Mouse (Mus musculus): ENCODE results near the gene Shld1.

Shld1 gene

DNA sequence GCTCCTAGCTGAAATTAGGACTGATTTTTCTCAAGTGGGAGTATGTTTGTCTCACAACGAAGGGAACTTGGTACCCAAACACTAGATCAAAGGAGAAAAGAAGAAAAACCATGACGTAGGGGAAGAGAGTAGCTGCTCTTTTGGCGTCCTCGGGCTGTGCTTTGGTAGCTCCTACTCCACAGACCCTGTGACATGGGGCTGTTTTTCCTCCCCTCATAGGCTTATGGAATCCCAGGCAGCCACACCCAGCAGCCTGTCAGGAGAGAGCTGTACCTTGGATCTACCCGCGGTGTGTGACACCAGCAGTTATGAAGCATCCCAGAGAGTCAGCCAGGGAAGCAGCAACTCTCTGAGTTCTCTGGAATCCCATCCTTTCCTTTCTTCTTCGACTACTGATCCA lies 5.0 kb downstream of the Shld1 start:
- DNase-seq (ENCODE audit: low spot score in 2 of 2) = no peak

DNA sequence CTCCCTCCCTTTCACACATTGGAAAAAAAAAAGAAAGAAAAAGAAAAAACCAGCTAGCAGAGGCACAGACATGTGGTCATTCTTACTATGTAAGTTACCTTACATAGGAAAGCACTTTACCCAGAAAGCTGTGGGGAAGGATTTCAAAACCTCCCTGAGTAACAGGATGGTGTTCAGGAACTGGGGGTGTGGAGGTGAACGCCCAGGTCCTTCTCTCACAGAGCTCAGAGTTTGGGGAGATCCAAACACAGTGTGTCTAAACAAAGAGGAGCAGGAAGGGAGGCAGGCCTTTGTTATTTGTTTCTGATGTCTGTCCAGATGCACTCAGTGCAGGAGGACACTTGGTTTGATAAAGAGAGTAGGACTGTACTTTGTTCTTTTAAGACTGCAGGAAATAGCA lies 5.6 kb downstream of the Shld1 start:
- no peak for DNase-seq (ENCODE audit: low spot score in 2 of 2)

DNA sequence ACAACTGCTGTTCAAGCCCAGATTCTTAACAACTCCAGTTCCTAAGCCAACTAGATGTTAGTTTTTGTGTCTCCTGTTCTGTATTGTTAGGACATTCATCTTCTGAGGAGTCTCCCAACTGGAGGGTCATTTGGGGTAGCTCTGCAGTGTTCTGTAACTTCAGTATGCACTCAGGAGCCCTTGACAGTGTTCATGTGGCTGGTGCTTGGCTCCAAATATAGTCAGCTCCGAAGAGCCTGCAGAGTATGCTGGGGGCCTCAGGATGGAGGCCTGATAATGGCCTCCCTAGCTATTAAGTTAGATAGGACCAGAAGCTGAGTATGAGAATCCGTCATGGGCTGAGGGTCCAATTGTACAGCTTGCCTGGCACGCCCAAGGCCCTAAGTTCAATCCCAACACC lies 7.2 kb downstream of the Shld1 start:
- no peak for DNase-seq (ENCODE audit: low spot score in 2 of 2)

DNA sequence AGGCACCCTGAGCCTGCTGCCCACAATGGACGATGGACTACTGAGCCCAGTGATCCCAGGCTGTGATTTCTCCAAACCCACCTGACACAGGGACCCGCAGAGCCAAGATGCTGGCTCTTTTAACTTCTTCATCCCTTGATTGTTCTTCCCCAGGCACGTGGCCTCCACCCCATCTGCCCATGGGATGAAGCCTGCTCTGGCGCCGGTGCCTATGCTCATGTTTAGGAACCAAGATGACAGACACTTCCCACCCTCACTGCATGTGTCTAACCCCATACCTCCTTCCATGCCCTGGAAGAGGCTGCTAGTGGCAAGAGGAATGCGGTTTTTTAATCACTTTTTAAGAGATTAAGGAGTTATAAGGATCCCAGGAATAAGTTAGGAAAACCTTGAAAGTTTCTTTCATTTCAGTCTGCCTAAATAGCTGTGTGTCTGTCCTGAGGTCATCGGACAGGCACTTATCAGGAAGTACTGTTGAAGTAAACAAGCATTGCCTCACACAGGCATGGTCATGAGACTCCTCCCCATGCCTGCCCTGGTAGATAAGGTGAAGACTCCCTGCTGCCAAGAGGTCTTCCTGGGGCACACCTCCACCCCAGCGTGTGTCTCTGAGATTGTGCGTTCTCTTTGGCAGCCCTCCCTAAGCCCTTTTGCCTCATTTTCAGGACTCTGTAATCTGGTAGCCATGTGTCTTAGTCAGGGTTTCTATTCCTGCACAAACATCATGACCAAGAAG lies 8.8 kb downstream of the Shld1 start:
- DNase-seq (ENCODE audit: low spot score in 2 of 2) = no peak

DNA sequence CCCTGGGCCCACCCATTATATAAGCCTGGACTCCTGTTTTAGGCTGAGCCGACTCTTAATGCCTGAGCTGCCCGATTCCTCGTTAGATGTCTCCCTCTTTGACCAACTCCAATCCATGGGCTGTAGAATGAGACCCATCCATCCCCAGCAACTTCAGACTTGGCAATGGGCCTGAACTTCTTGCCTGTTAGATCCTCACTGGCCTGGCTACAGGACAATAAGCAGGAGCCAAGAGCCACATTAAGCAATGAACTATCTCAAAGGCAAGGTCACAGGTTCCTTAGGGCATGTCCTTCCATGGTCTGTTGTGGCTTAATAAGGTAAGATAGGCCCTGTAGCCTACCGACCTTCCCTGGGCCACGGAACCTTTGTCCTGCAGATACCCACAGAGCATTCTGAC lies 9.8 kb downstream of the Shld1 start:
- no peak for DNase-seq (ENCODE audit: low spot score in 2 of 2)

DNA sequence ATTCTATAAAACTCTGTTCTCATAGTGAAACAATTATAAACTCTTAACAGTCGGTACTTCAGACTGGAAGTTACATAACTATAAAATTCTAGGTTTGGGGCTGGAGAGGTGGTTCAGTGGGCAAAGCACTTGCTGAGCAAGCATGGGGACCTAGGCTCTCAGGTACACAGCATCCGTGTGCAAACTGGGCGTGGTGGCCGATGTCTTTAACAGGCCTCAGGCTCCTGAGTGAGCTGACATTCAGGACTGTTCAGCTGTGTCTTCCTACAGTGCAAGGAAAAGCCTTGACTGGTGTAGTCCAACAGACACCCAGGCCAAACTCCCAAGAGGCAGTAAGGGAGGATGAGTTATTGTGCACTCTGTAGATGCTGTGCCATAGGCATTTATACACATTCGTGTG lies 10.5 kb downstream of the Shld1 start:
- no peak for DNase-seq (ENCODE audit: low spot score in 2 of 2)

DNA sequence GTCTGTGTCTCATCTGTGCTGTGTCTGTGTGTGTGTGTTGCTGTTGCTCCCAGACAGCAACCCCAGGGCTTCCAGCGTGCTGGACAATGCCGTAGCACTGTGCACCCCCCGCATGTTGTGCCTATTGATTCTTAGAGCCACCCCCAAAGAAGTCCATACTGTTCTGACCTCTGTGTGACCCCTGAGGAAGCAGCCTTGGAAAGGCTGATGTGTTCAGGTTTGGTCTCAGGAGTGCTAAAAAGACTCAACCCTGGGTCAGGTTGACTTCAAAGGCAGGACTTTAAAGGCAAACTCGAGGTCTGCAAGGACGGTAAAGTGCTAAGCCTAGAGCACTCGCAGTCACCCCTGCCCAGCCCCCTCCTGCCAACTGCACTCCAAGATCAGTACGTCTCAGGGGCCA lies 11.0 kb downstream of the Shld1 start:
- no peak for DNase-seq (ENCODE audit: low spot score in 2 of 2)

DNA sequence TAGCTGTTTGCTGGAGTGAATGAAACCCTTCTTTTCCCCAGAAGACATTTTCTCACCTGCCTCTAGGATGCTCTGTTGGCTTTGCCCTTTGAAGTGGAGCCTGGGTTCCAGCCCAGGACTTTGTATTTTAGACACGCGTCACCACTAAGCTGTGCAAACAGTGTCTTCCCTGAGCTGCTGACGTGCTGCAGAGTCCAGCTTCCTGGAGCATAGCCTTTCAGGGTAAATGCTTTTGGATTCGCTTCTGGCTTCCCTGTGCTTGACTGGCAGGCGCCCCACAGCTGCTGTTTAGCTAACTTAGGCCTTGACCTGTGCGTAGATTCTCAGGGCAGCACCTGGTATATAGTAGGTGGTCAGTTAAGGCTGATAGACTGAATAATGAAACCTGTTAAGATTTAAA lies 11.7 kb downstream of the Shld1 start:
- no peak for DNase-seq (ENCODE audit: low spot score in 2 of 2)

DNA sequence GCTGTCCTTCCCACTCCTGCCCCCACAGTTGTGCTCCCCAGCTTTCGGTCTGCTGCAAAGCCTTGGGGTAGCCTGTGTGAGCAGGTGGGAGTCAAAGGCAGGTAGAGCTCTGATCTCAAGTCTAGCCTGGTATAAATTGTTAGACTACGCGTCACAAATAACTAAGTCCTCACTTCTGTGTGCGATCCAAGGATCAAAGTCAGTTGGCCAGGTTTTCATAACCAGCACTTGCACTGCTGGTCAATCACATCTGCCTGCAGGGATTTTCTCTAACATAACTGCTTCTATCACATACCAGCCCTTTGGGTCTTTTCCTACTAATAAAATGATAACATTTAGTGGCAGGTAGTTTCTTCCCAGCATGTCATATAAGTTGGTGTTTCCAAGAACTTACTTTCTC lies 14.2 kb downstream of the Shld1 start:
- no peak for DNase-seq (ENCODE audit: low spot score in 2 of 2)

DNA sequence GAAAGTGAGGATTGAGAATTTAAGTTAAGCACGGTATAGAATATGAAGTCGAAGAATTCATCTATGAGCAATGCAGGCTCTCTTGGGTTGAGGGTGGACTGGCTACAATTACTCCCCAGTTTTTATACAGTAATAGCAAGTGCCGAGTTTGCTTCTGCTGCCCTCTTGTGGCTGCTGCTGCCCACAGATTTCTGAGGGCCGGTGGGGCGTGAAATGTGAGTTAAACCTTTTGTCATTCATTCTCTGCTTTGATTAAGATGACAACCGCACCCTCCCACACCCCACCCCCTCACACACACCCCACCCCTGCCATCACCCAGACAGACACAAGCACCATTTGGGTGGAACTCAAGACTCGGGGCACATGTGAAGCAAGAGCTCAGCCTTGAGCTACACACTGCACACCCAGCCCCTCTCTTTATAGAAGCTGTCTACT lies 14.7 kb downstream of the Shld1 start:
- peak; percentile 47 to 70 for DNase-seq (ENCODE audit: low spot score in 2 of 2)

DNA sequence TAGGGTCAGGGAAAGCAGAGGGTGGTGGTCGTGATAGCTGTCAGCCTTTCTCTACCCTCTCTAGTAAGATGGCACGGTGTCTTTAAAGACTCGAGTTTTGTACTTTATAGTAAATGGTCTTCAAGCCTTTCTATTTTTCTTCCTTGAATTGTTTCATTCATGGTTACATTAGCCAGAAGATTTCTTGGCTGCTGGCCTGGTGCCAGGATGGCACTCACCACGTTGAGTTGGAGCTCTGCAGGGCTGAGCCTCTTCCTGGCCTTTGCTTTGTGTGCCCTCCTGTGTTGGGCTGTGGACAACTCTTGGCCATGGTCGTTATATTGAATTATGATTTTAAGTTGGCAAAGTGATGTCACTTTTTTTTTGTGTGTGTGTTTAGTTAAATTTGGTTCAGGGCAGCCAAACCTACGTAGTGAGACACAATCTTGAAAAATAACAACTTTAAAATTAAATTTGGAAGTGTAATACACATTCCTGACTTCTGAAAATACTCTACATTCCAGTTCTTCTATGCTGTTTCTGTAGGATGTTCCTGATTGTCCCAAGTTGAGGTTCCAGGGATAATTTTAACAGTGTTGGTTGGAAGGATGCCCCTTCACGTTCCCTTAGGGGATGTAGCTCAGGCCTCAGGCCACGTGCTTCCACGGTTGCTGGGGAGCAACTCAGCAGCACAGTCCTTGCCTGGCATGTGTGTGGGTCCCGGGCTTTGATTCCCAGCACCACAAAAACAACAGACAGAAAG lies 18.7 kb downstream of the Shld1 start:
- no peak for DNase-seq (ENCODE audit: low spot score in 2 of 2)

DNA sequence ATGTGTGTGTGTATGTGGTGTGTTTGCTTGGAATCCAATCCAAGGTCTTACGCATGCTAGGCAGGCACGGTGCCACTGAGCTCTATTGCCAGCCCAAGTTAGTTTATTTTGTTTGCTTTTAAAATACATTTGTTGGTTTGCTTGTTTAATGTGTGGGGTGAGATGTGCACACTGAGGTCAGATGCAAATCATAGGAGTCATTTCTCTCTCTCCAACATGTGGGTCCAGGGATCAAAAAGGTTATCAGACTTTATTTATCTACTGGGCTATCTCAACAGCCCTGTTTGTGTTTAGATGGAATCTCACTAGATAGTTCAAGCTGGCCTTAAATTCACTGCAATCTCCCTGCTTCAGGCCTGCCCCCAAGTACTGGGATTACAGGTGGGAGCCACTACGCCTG lies 19.6 kb downstream of the Shld1 start:
- DNase-seq (ENCODE audit: low spot score in 2 of 2) = no peak

DNA sequence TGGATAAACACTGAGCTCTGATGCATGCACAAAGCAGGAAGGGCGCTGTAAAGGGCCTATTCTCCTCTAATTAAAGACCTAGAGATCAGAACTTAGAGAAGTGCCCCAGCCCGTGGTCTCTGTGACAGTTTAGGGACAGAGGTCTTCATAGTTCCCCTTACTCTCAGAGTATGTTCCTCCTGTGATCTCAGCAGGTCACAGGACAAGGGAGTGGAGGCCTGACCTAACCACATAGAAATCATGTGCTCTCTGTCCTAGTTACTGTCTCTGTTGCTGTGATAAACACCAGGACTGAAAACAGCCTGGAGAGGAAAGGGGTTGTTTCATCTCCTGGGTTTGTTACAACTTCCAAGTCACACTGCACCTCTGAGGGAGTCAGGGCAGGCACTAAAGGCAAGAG lies 23.8 kb downstream of the Shld1 start:
- DNase-seq (ENCODE audit: low spot score in 2 of 2) = no peak

DNA sequence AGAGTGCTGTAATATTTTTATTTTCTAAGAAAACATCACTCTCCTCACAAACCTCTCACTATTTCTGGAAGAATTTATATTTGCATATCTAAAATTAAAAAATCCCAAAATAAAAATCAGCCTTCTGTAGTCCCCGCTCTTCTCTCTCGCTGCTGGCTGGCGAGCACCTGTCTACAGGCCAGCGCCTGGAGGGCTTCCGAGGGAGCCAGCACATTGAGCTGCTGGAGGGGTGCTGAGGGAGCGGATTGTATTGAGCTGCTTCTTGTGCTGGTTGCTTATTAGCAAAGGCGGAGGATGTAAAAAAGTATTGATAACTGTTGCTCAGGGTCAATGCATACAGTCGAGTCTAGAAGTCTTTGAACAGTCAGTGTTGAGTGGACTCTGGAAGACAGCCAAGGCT lies 25.3 kb downstream of the Shld1 start:
- DNase-seq (ENCODE audit: low spot score in 2 of 2) = no peak

DNA sequence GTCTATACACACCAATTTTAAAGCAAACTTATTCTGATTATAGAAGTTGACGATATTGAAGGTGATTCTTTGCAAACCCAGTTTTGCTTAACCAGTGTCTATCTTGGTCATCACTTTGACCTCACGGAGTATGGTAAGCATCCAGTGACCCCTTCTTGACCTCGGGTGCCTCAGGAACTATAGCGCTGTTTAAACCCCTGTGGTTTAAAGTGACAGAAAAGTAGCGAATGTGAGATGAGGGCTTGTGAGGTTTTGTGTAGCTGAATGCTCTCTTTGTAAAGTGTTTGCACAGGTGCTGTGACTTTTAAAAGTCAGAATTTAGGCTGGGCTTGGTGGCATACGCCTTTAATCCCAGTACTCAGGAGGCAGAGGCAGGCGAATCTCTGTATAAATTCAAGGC lies 27.8 kb downstream of the Shld1 start:
- no peak for DNase-seq (ENCODE audit: low spot score in 2 of 2)

DNA sequence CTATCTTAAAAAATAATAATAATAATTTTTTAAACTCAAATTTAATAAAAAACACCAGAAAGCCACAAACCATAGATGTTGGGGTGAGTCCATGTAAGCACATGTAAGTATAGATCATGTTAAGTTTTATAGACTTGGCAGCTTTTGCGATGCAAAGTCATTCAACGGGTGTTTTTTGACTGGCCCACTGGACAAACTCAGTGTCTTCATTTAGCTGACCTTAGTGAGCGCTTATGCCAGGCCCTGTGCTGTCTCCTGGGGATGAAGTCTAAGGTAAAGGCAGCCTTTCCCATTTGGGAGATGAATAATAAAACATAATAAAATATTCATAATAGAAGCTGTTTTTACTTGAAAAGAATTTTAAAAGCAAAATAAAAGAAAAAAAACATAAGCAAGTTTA lies 28.2 kb downstream of the Shld1 start:
- no peak for DNase-seq (ENCODE audit: low spot score in 2 of 2)

DNA sequence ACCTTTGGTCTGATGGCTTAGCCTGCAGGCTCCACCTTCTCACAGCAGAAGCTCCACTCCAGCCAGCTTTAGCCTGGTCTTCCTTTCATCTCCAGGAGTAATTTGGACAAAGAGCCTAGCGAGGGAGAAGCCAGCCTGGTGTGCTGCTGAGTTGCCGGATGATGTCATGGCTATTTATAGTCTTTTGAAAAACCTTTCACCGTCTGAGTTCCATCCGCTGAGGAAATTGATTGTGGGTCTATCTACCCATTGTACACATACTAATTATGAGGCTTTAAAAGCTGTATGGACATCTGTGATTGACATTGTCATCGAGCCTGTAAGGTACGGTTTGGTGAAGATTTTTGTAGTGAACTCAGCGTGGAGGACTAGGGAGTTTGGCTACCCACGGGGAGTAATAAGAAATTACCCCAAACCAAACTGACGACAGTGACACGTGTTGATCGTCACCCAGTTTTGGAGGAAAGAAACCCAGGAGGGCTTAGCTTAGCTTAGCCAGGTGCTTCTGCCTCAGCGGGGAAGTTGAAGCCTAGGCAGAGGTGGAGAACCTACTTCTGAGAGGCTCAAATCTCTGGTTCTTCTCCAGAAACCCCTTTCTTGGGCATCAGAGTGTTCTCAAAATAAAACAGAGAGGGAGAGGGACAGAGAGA lies 28.8 kb downstream of the Shld1 start:
- DNase-seq (ENCODE audit: low spot score in 2 of 2) = no peak

DNA sequence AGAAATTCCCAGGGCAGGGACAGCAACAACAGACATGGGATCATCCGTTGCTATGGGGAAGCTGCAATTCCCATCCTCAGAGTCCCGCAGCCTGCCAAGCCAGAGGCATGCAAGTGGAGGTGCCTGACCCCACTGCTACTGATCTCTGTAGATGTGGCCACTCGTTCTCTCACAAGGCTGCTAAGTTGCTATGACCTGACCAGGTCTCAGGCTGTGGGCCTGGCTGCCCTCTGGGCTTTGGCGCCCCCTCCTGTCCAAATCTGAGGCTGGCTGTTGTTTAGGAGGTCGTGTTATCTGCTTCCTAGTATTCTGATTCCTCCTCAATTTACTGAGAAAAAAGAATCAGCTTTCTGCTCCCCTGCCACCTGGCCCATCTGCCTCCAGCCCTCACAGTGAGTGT lies 29.4 kb downstream of the Shld1 start:
- peak; percentile 43 to 61 for DNase-seq (ENCODE audit: low spot score in 2 of 2)

DNA sequence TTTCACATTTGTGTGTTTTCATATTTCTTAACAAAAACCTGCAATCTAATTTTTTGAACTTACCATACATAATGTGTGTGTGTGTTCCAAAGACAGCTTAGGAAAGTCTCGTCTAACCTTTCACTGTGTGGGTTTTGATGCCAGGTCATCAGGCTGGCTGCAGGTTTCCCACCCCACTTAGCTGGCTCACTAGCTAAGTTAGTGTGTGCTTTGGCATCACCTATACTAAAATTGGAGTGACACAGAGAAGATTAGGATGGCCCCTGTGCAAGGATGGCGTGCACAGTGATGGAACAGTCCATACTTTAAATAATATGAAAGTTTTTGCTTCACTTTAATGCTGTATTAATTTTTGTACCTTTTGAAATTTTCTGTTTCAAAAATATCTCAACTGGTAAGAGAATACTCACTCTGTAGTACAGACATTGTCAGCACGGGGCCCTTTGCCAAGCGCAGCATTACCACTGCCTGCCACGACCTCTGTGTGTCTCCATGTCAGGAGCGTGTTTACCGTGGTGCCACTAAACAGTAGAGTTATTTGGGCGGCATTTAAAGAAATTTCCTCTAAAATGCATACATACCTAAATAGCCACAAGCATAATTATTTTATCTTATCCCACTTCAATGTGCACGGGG lies 30.3 kb downstream of the Shld1 start:
- DNase-seq (ENCODE audit: low spot score in 2 of 2) = no peak

DNA sequence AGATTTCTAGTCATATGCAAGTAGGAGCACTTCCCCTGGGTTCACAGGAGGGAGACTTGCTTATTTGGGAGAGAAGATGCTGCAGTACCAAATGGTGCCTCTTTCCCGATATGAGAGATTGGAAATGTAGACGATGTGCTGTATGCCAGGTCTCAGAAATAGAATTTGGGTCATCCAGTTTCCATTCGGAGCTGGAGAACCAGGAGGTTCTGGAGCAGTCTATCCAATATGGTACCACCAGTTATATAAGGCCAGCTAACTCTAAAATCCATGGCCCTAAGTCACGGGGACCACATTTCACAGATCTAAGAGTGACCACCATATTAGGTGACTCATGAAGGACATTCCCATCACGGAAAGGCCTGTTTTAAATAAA lies 30.8 kb downstream of the Shld1 start:
- no peak for DNase-seq (ENCODE audit: low spot score in 2 of 2)

DNA sequence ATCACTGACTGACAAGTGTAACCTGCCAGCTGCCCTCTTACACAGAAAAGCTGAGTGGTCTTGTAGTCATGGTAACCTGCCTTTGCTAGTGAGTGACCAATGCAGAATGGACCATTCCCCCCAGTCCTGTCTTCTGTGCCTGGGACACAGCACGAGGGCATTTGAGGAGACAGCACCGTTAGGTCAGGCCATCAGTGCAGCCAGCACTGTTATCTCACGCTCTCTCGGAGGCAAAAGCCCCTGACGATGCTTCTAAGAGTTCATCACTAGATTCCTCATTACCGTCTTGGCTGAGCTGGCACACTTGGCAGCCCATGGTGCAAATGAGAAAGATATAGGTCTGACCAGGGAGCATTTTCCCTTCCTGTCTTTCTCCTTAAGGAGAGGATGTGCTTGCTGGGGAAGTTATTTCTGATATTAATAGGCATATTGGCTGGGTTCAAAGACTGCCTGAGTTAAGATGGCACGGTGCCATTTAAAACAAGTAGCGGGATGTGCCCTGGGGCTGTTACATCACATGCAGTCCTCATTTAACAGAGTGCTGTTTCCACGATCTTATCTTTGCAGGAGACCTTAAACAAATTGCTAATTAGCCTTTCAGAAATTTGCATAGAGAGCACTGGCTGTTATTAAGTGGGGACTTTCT lies 34.3 kb downstream of the Shld1 start:
- no peak for DNase-seq (ENCODE audit: low spot score in 2 of 2)

DNA sequence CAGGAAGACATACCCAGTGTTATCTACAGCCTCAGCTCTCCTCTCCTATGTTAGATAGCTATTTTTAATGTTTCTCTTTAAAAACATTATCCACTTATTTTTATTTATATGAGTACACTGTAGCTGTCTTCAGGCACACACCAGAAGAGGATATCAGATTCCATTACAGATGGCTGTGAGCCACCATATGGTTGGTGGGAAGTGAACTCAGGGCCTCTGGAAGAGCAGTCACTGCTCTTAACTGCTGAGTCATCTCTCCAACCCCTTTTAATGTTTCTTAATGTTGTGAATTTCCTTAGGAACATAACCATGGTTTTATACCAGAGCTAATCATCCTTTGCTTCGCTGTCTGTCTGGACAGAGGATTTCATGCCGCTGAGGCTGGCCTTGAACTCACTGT lies 35.1 kb downstream of the Shld1 start:
- no peak for DNase-seq (ENCODE audit: low spot score in 2 of 2)
